Mouse (Mus musculus) kidney, embryonic 14.5 days (tissue): ENCODE measurements around the gene Desi1. TPM values are rescaled to one million over a fixed set of nuclear protein-coding genes. Genes with fewer than 3 reads are reported as not detected.

Experiments
- ATAC-seq: fragments of 200-750 bp; cut with Nextera tagmentation; 2 replicates; pipeline ENCODE4 v1.8.0; 2017; ENCODE audit warnings: moderate number of reproducible peaks, mild to moderate bottlenecking, moderate TSS enrichment, moderate library complexity; ENCODE audit not compliant: low FRiP score, low TSS enrichment
- H3K27ac ChIP-seq: fragments of 300-500 bp; sonication (generic); 2 replicates; pipeline ENCODE4 v1.5.1; 2014; ENCODE audit warnings: low read depth, mild to moderate bottlenecking, low read length, moderate library complexity, mixed read lengths
- H3K27me3 ChIP-seq: fragments of 300-500 bp; sonication (generic); 2 replicates; pipeline ENCODE4 v1.6.1; 2014; ENCODE audit warnings: mild to moderate bottlenecking, low read length; ENCODE audit not compliant: control insufficient read depth, insufficient read depth
- H3K36me3 ChIP-seq: fragments of 300-500 bp; sonication (generic); 2 replicates; pipeline ENCODE4 v1.6.1; 2014; ENCODE audit warnings: low read length, mixed read lengths; ENCODE audit not compliant: control insufficient read depth, insufficient read depth
- H3K4me1 ChIP-seq: fragments of 300-500 bp; sonication (generic); 2 replicates; pipeline ENCODE4 v1.6.1; 2014; ENCODE audit warnings: low read length, mixed read lengths; ENCODE audit not compliant: control insufficient read depth, insufficient read depth
- H3K4me2 ChIP-seq: fragments of 300-500 bp; sonication (generic); replicated peaks from 2 replicates; pipeline ENCODE4 v1.6.1; 2014; ENCODE audit warnings: low read depth, mild to moderate bottlenecking, low read length
- H3K4me3 ChIP-seq: fragments of 300-500 bp; sonication (generic); 2 replicates; pipeline ENCODE4 v1.5.1; 2014; ENCODE audit warnings: mild to moderate bottlenecking, low read length
- H3K9ac ChIP-seq: fragments of 300-500 bp; sonication (generic); 2 replicates; pipeline ENCODE4 v1.6.1; 2014; ENCODE audit warnings: low read depth, mild to moderate bottlenecking, low read length, moderate library complexity
- H3K9me3 ChIP-seq: fragments of 300-500 bp; sonication (generic); 2 replicates; pipeline ENCODE4 v1.6.1; 2016; ENCODE audit warnings: low read length; ENCODE audit not compliant: control insufficient read depth
- WGBS: fragments of 180-500 bp; shearing (Covaris S2); extraction: QIAGEN DNeasy Blood & Tissue Kit; methylation state at CpG from one replicate; pipeline ENCODE4 v1.1.7; 2014; 5-methylcytosine and 5-hydroxymethylcytosine counted together
- polyA plus RNA-seq: library from polyadenylated mRNA; unstranded; fragments of >200 nt; fragmentation: Nextera tagmentation; extraction: Ambion mirVana; gene quantifications from 2 replicates; pipeline ENCODE4 v1.2.1, GENCODE M21; 2014

The Desi1 gene
- polyA plus RNA-seq, 1 experiment from 2014 or later = 33.0 TPM

DNA sequence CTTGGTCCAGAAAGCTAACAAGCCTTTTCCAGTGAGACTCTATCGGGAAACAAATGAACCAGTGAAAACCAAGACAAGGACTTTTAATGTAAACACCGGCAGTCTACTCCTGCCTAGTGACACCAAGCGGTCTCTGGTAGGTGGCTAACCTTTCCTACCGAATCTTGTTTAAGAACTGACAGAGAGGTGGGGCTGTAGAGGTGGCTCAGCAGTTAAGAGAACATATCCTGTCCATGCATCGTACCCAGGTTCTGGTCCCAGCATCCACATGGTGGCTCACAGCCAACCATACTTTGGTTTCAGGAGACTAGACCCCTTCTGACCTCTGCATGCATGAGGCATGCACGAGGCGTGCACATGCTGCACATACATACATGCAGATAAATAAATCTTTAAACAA lies 6.4 kb downstream of the Desi1 start:
- 91% methylated on average over 7 of the region's 7 CpGs for WGBS
- Histone ChIP-seq H3K4me2 (no peak overlapping the region), H3K9ac (no peak overlapping the region), H3K36me3 (peaks cover 92% of the 10 kb centered on the region), H3K4me3 (no peak overlapping the region), H3K27ac (no peak overlapping the region), H3K4me1 (no peaks in the 10 kb centered on the region), H3K27me3 (no peaks in the 10 kb centered on the region), H3K9me3 (no peaks in the 10 kb centered on the region)
- ATAC-seq = no peak

DNA sequence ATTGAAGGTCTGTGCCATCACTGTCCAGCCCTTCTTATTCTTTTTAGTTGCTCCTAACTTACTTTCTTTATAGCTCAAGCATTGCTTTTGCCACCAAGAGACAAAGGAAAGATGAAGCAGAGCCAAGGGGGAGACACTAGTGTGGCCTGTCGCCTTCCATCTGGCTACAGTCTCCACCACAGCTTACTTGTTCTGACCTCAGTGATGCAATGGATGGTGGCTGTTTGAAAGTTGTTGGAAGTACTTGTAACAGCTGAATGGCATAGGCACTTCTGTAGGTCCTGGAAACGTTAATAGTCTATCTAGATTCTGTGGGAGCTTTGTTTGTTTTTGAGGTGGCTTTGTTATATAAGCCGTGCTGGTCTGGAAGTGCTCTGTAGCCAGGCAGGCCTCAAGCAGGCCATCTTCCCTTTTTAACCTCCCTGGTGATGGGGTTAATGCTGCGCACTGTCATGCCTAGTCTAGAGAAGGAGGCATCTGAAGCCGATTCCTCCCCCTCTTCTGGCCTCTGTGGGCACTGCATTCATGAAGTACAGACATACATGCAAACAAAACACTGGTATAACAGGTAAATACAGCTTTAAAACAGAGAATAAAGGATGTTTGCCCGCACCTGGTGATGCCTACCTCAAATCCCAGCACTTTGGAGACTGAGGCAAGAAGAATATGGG lies 9.6 kb downstream of the Desi1 start:
- no peaks in the 10 kb centered on the region for H3K27me3 ChIP-seq
- no peak overlapping the region for H3K9ac ChIP-seq
- no peak overlapping the region for H3K4me2 ChIP-seq
- 91% methylated on average over 6 of the region's 6 CpGs for WGBS
- H3K4me3 ChIP-seq = no peak overlapping the region
- no peak overlapping the region for H3K27ac ChIP-seq
- H3K4me1 ChIP-seq = no peaks in the 10 kb centered on the region
- ATAC-seq = no peak
- H3K36me3 ChIP-seq = peaks cover 75% of the 10 kb centered on the region
- no peaks in the 10 kb centered on the region for H3K9me3 ChIP-seq

- Histone ChIP-seq H3K36me3 (peaks cover 63% of the 10 kb centered on the region), H3K9ac (no peak overlapping the region), H3K27me3 (no peaks in the 10 kb centered on the region), H3K4me3 (no peak overlapping the region), H3K9me3 (no peaks in the 10 kb centered on the region), H3K27ac (no peak overlapping the region), H3K4me2 (no peak overlapping the region), H3K4me1 (no peaks in the 10 kb centered on the region)
- whole genome bisulfite sequencing = 88% methylated on average over 13 of the region's 13 CpGs
- ATAC-seq = no peak
Measured at GRCm38 (mm10) chr15:82022535-82023088, 11.1 kb downstream of the Desi1 start.

DNA sequence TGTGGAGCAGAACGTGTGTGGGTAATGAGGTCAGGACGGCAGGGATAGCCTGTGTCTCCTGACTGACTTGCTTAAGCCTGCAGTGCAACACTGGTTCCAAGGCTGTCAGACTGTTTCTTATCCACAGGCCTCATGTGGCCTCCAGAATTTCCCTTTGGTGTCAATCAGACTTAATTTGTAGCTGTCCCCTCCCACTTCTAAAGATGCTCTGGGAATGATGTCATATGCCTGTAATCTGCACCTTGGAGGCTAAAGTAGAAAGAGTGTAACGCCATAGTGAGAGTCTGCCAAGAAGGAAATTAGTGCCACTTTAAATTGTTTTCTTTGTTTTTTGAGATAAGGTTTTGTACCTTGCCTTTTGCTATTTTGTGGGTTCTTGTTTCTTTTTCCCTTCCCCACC lies 14.4 kb downstream of the Desi1 start:
- peaks cover 32% of the 10 kb centered on the region for H3K36me3 ChIP-seq
- 81% methylated on average over 3 of the region's 3 CpGs for WGBS
- H3K9ac ChIP-seq = no peak overlapping the region
- ATAC-seq = no peak
- no peaks in the 10 kb centered on the region for H3K9me3 ChIP-seq
- H3K4me3 ChIP-seq = no peak overlapping the region
- H3K27me3 ChIP-seq = no peaks in the 10 kb centered on the region
- H3K27ac ChIP-seq = no peak overlapping the region
- H3K4me1 ChIP-seq = peaks cover 5% of the 10 kb centered on the region; the same call in 1 of the 2 replicates
- no peak overlapping the region for H3K4me2 ChIP-seq

DNA sequence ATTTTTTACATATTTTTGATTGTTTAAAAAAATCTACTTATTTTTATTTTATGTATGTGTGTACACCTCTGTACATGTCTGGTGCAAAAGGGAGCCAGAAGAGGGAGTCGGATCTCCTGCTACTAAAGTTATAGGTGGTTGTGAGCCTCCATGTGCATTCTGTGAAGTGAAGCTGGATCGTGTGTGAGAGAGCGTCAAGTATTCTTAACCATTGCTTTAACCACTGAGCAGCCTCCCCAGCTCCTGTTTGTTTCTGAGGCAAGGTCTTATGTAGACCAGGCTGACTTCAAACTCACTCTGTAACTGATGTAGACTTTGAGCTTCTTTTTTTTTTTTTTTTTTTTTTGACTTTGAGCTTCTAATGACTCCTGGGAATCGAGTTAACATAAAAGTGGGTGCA lies 16.2 kb downstream of the Desi1 start:
- Histone ChIP-seq H3K4me3 (no peak overlapping the region; the same call in 1 of the 2 replicates), H3K36me3 (peaks cover 16% of the 10 kb centered on the region; the same call in 1 of the 2 replicates), H3K27ac (no peak overlapping the region), H3K27me3 (no peaks in the 10 kb centered on the region), H3K9me3 (no peaks in the 10 kb centered on the region), H3K9ac (no peak overlapping the region), H3K4me2 (no peak overlapping the region), H3K4me1 (peaks cover 10% of the 10 kb centered on the region; the same call in 1 of the 2 replicates)
- no peak for ATAC-seq
- WGBS = 77% methylated on average over 4 of the region's 4 CpGs

DNA sequence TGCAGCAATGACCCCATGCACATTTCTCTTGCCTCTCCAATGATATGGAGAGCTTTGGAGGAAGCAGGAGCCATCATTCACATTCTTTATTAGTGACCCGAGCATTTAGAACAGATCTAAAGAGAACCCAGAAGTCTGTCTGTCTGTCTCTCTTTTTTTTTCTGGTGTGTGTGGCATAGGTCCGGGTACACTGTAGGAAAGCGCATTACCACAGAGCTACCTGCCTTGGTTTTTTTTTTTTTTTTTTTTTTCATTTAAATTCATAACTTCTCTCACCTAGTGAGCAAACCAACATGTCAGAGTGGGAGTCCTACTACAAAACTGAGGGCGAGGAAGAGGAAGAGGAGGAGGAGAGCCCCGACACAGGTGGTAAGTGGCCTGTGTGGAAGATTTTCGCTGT lies 16.8 kb downstream of the Desi1 start:
- H3K4me3 ChIP-seq = peak overlapping the region; percentile 97
- no peaks in the 10 kb centered on the region for H3K9me3 ChIP-seq
- no peaks in the 10 kb centered on the region for H3K27me3 ChIP-seq
- no peak for ATAC-seq
- peaks cover 12% of the 10 kb centered on the region; the same call in 1 of the 2 replicates for H3K36me3 ChIP-seq
- H3K27ac ChIP-seq = peak overlapping the region; percentile 73; the same call in 1 of the 2 replicates
- H3K9ac ChIP-seq = peak overlapping the region; percentile 71
- peaks cover 10% of the 10 kb centered on the region; the same call in 1 of the 2 replicates for H3K4me1 ChIP-seq
- 19% methylated on average over 6 of the region's 6 CpGs for WGBS
- H3K4me2 ChIP-seq = peak overlapping the region; percentile 87

- H3K27me3 ChIP-seq = no peaks in the 10 kb centered on the region
- peak overlapping the region; percentile 87 for H3K4me2 ChIP-seq
- H3K9ac ChIP-seq = peak overlapping the region; percentile 85
- H3K4me1 ChIP-seq = peaks cover 10% of the 10 kb centered on the region; the same call in 1 of the 2 replicates
- peak; percentile 95 for ATAC-seq
- no peaks in the 10 kb centered on the region for H3K9me3 ChIP-seq
- peaks cover 6% of the 10 kb centered on the region; the same call in 1 of the 2 replicates for H3K36me3 ChIP-seq
- WGBS = under 1% methylated on average over 53 of the region's 53 CpGs
- peak overlapping the region; percentile 97 for H3K4me3 ChIP-seq
- peak overlapping the region; percentile 74; the same call in 1 of the 2 replicates for H3K27ac ChIP-seq
Measured at GRCm38 (mm10) chr15:82016101-82016808, 17.4 kb downstream of the Desi1 start.

- Histone ChIP-seq H3K4me3 (peak overlapping the region; percentile 97), H3K9ac (peak overlapping the region; percentile 85), H3K27ac (peak overlapping the region; percentile 74; the same call in 1 of the 2 replicates), H3K27me3 (no peaks in the 10 kb centered on the region), H3K9me3 (no peaks in the 10 kb centered on the region), H3K4me2 (peak overlapping the region; percentile 87), H3K4me1 (peaks cover 10% of the 10 kb centered on the region; the same call in 1 of the 2 replicates), H3K36me3 (peaks cover 4% of the 10 kb centered on the region; the same call in 1 of the 2 replicates)
- under 1% methylated on average over 39 of the region's 39 CpGs for WGBS
- ATAC-seq = peak; percentile 60
Measured at GRCm38 (mm10) chr15:82015392-82016100, 18.1 kb downstream of the Desi1 start.
